Mouse (Mus musculus) lung, adult 18-20 months (tissue): ENCODE data around the gene Pcsk4.

ENCODE experiments used
- DNase-seq, 2 experiments: peaks; one replicate each; pipeline ENCODE4 v3.0.0; 2022; ENCODE audit warnings: mixed read lengths in 2 of 2

The Pcsk4 gene

DNA sequence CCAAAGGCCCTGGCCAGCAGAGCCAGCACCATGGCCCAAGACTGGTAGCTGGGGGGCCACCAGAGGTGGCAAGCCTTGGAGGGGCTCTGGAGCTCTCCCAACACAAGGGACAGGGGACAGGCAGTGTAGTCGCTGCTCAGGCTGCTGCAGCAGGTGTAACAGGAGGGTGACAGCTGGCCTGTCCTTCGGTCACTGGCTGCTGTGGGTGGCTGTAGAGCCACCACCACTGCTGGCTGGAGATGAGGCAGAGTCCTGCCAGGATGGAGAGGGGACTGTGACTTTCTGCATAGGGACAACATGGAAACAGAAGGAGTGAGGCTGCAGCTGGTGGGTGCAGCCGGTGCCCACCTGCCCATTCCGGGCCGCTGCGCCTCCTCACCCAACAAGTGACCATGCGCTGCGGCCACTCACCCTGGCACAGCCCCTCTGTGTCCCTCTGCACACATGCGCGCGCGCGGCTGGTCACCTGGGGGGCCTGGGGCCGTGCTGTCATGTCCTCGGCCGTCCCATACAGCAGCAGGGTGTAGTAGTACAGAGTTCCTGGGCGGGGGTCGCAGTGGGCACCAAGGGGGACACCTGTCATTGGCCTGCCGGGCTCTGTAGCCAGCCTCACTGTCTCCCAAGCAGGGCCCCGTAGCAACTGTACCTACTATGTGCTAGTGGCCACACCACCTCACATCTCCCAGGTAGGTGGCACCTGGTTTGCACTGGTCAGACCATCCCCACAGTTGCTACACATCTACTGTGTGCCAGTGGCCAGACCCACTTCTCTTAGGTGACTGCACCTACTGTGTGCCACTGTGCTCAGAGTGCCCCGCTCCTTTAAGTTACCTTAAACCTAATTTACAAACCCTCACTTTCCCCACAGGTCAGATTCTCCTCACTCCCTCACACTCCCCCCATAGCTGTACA lies 7.4 kb downstream of the Pcsk4 start:
- DNase-seq = no peak

GRCm38 (mm10) chr10:80321014-80321669 lies 8.2 kb downstream of the Pcsk4 start:
- DNase-seq = no peak

GRCm38 (mm10) chr10:80320340-80320760 lies 8.9 kb downstream of the Pcsk4 start, which contains the start of gene 2310011J03Rik:
2310011J03Rik (minus strand) TSS chr10:80320537.
- DNase-seq = peak; percentile 95 to 97

DNA sequence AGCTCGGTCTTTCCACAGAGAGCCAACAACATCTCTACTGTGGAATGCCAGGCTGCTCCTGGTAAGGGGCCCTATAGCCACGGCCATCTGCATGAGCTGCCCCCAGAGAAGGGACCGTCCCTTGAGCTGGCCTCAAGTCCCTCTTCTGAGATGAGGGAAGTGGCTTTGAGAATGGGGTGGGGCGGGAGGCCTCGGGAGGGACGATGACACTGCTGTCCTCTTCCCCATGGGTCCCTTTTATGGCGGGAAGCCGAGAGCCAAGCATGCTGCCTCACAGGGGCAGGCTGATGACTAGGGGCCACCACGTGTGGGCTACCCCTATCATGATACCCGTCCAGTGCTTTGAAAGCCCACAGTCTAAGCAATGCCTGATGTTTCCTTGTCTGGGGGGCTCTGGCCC lies 12.3 kb downstream of the Pcsk4 start:
- DNase-seq = no peak

GRCm38 (mm10) chr10:80316359-80316781 lies 12.9 kb downstream of the Pcsk4 start:
- DNase-seq = peak in 1 of 2 experiments; percentile 64

- no peak for DNase-seq
These were observed 14.0 kb downstream of the Pcsk4 start for GRCm38 (mm10) chr10:80315315-80315714.

GRCm38 (mm10) chr10:80314494-80315001 lies 14.8 kb downstream of the Pcsk4 start:
- no peak for DNase-seq

GRCm38 (mm10) chr10:80313627-80314201 lies 15.6 kb downstream of the Pcsk4 start:
- no peak for DNase-seq

DNA sequence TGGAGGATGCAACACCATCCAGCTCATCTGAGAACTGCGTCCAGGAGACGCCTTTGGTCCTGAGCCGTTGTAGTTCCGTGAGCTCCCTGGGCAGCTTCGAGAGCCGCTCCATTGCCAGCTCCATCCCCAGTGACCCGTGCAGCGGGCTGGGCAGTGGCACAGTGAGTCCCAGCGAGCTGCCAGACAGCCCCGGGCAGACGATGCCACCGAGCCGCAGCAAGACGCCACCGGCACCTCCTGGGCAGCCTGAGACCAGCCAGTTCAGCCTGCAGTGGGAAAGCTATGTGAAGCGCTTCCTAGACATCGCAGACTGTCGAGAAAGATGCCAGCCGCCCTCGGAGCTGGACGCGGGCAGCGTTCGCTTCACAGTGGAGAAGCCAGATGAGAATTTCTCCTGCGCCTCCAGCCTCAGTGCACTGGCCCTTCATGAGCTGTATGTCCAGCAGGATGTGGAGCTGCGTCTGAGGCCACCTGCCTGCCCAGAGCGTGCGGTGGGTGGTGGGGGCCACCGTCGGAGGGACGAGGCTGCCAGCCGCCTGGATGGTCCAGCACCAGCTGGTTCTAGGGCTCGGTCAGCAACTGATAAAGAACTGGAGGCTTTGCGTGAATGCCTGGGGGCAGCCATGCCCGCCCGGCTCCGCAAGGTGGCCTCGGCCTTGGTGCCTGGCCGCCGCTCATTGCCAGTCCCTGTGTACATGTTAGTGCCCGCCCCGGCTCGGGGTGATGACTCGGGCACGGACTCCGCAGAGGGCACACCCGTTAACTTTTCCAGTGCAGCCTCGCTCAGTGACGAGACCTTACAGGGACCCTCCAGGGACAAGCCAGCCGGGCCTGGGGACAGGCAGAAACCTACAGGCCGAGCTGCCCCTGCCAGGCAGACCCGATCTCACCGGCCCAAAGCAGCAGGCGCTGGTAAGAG lies 16.5 kb downstream of the Pcsk4 start:
- DNase-seq = no peak

DNA sequence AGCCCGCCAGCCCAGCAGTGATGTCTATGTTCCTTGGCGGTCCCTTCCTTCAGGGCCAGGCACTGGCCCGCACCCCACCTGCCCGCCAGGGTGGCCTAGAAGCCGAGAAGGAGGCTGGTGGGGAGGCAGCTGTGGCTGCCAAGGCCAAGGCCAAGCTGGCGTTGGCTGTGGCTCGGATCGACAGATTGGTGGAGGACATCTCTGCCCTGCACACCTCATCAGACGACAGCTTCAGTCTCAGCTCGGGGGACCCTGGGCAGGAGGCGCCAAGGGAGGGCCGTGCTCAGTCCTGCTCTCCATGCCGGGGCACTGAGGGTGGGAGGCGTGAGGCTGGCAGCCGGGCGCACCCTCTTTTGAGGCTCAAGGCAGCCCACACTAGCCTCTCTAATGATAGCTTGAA lies 17.7 kb downstream of the Pcsk4 start:
- DNase-seq = no peak

- DNase-seq = peak in 1 of 2 experiments; percentile 48
These were observed 24.4 kb downstream of the Pcsk4 start for GRCm38 (mm10) chr10:80304862-80305261.

- DNase-seq = no peak
These were observed 24.8 kb downstream of the Pcsk4 start for GRCm38 (mm10) chr10:80304458-80304857.

- DNase-seq = peak; percentile 78 to 81
These were observed 26.8 kb downstream of the Pcsk4 start for GRCm38 (mm10) chr10:80302471-80302881.

- no peak for DNase-seq
These were observed 27.3 kb downstream of the Pcsk4 start for GRCm38 (mm10) chr10:80302082-80302355.

GRCm38 (mm10) chr10:80301256-80302081 lies 27.8 kb downstream of the Pcsk4 start:
- no peak for DNase-seq

DNA sequence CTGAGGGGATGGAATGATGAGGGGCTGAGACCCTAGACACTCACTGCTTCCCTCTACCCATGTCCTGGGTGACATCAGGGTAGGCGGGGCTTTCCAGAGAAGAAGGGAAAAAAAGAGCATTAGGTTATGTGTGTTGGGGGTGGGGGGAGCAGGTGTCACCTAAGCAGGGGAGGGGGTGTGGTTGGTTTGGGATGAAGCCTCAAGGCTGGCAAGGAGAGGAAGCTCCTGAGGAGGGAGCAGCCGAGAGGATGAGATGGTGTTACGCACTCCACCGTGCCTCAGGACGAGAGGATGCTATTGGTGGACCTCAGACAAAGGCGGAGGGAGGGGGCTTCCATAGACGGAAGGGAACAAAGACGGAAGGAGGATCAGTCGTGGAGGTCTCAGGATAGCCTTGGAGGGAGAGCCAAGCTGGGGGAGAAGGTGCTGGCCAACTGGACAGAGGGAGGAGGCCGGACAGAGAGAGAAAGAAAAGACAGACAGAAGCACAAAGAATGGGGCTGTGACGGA lies 28.6 kb downstream of the Pcsk4 start:
- DNase-seq = no peak

- DNase-seq = no peak
These were observed 29.5 kb downstream of the Pcsk4 start for GRCm38 (mm10) chr10:80299824-80300223.

DNA sequence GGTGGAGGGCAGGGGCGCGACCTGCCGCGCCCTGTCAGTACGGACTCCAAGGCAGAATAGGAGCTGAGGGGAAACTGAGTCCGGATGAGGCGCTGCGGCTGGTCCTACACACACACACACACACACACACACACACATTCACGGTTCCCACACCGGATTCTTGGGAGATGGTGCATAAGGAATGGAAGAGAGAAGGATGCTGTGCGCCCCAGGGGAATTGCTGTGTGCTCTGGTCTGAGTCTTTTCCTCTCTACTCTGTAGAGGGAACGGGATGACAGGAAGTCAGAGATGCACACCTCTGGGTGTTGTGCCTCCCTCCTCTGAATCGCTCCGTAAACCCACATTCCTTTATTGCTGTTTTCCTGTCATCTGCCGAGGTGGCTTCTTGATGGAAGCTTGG lies 30.0 kb downstream of the Pcsk4 start:
- DNase-seq = no peak

DNA sequence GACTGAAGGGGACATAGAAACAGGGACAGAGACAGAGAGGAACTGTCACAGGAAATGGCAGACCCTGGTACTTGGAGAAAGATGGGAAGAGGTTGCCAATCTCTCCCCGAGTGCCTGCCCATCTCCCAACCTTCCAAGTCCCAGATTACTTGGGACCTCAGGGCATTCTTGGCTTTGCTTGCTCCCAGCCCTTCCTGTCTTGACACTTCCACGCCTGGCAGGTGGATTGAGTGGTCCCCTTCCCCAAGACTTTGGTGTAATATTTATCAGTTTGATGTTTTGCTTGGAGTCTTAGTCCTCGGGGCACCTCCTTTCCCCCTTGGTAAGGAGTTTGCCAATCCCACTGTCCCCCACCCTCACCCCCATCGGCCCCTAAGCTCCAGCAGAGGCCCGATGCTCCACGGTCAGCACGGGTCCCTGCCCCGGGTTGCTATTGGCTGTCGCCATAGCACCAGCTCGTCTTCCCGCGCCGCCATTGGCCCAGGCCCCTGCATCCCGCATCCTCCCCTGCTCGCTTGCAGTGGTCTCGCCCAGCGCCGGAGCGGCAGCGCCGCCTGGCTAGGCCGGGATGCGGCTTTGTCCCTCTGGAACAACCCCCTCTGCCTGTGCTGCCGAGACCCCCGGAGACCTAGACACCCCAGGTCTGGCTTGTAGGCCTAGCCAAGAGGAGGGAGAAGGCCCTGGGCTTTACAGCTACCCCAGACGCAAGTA lies 30.6 kb downstream of the Pcsk4 start:
- DNase-seq = no peak

DNA sequence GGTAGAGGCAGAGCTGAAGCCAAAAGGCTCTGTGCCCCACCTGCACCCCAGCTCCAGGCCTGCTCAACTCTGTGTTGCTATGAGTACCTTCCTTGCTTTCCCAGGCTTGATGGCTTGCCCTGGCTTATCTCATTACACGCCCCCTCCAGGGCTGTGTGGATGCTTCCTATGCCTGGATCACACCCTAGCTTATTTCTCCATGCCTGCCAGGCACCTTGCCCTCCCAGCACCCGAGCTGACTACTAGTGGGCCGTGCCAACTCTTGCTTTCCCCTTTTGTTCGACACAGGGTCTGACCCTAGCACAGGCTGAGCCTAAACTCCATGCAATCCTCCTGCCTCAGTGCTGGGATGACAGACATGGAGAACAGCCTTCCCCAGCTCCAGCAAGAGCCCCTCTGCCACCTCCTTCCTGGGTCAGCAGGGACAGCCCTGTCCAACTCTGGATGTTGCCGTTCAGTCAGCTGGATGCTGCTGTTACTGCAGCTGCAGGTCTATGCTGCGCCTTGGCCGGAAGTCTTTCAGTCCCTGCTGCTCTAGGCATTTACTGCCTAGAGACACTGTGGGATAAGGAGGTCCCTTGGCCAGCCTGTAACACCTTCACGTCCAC lies 31.7 kb downstream of the Pcsk4 start:
- DNase-seq = no peak
